Mouse (Mus musculus): Measurements from ENCODE around the gene Plek2.
"Not testable (repeated sequence)": the region's sequence is repeated elsewhere in the genome, so short reads cannot be mapped to it uniquely, and the experiment has no call there.

Plek2 gene

GRCm38 (mm10) chr12:78906707-78907162 lies at the start of gene Plek2:
TSS of gene Plek2 (minus strand) at chr12:78906964.
- peak; percentile 68 for DNase-seq

- DNase-seq, result no peak
These were observed 49.6 kb upstream of the Plek2 start for GRCm38 (mm10) chr12:78956405-78956804.

- peak; percentile 96 for DNase-seq
These were observed 45.7 kb upstream of the Plek2 start for GRCm38 (mm10) chr12:78952484-78952883.

GRCm38 (mm10) chr12:78952053-78952452 lies 45.3 kb upstream of the Plek2 start:
- DNase-seq, result no peak

GRCm38 (mm10) chr12:78947661-78948060 lies 40.9 kb upstream of the Plek2 start:
- no peak for DNase-seq

- no peak for DNase-seq
These were observed 40.4 kb upstream of the Plek2 start for GRCm38 (mm10) chr12:78947161-78947560.

- DNase-seq, result peak; percentile 60
These were observed 36.2 kb upstream of the Plek2 start for GRCm38 (mm10) chr12:78942931-78943330.

- no peak for DNase-seq
These were observed 33.3 kb upstream of the Plek2 start for GRCm38 (mm10) chr12:78940081-78940480.

- no peak for DNase-seq
These were observed 32.8 kb upstream of the Plek2 start for GRCm38 (mm10) chr12:78939393-78940037.

GRCm38 (mm10) chr12:78936494-78936893 lies 29.7 kb upstream of the Plek2 start:
- no peak for DNase-seq

GRCm38 (mm10) chr12:78929900-78930299 lies 23.1 kb upstream of the Plek2 start:
- DNase-seq, result no peak

GRCm38 (mm10) chr12:78927287-78927686 lies 20.5 kb upstream of the Plek2 start:
- no peak for DNase-seq

- DNase-seq, result no peak
These were observed 16.9 kb upstream of the Plek2 start for GRCm38 (mm10) chr12:78923539-78924189.

- not testable (repeated sequence) for DNase-seq
These were observed 16.2 kb upstream of the Plek2 start for GRCm38 (mm10) chr12:78922977-78923376.

GRCm38 (mm10) chr12:78922058-78922457 lies 15.3 kb upstream of the Plek2 start:
- DNase-seq, result no peak

GRCm38 (mm10) chr12:78921421-78921820 lies 14.7 kb upstream of the Plek2 start:
- DNase-seq, result no peak

GRCm38 (mm10) chr12:78919079-78919712 lies 12.4 kb upstream of the Plek2 start:
- DNase-seq, result peak; percentile 82

- DNase-seq, result peak; percentile 88
These were observed 11.7 kb upstream of the Plek2 start for GRCm38 (mm10) chr12:78918227-78919078.

GRCm38 (mm10) chr12:78916278-78916677 lies 9.5 kb upstream of the Plek2 start:
- no peak for DNase-seq

- DNase-seq, result no peak
These were observed 8.8 kb upstream of the Plek2 start for GRCm38 (mm10) chr12:78915561-78915960.

GRCm38 (mm10) chr12:78914458-78914857 lies 7.7 kb upstream of the Plek2 start:
- DNase-seq, result no peak

GRCm38 (mm10) chr12:78911707-78912417 lies 5.1 kb upstream of the Plek2 start:
- no peak for DNase-seq

All from cerebellum, adult 11-12 months (tissue).